Mouse (Mus musculus) adrenal gland, postnatal 36 days (tissue): ENCODE measurements at regions not wholly inside any gene's neighbourhood (a gene's known extent, or its start where the extent isn't known, plus 50 kb on each side); places are given as distances from the start of the nearest gene placed in this dataset.
A peak's percentile ranks its signal among the peaks of the same experiment; 100 is the strongest.

Experiments used
- DNase-seq, 2 experiments: peaks; one replicate each; pipeline ENCODE4 v3.0.0; 2021; ENCODE audit warnings: mixed read lengths in 1 of 2

- no peak for DNase-seq
These were observed 53.9 kb upstream of the Maml3 start for GRCm38 (mm10) chr3:52158788-52159260.

- DNase-seq = no peak
These were observed 56.8 kb upstream of the Maml3 start for GRCm38 (mm10) chr3:52161688-52162087.

- DNase-seq = no peak
These were observed 59.1 kb upstream of the Maml3 start for GRCm38 (mm10) chr3:52163990-52164389.

- DNase-seq = no peak
These were observed 62.5 kb upstream of the Maml3 start for GRCm38 (mm10) chr3:52167420-52167819.

- no peak for DNase-seq
These were observed 66.0 kb upstream of the Maml3 start for GRCm38 (mm10) chr3:52170847-52171246.

GRCm38 (mm10) chr3:52171303-52171702, 66.4 kb upstream of the Maml3 start:
- no peak for DNase-seq

GRCm38 (mm10) chr3:52173490-52173889, 68.6 kb upstream of the Maml3 start:
- no peak for DNase-seq

GRCm38 (mm10) chr3:52176108-52176507, 71.2 kb upstream of the Maml3 start:
- no peak for DNase-seq

GRCm38 (mm10) chr3:52178851-52179250, 74.0 kb upstream of the Maml3 start:
- DNase-seq = no peak

- peak; percentile 28 to 62 for DNase-seq
These were observed 74.8 kb upstream of the Maml3 start for GRCm38 (mm10) chr3:52179686-52180085.

GRCm38 (mm10) chr3:52180306-52180705, 75.4 kb upstream of the Maml3 start:
- DNase-seq = no peak

- DNase-seq = peak; percentile 85 to 89
These were observed 75.9 kb upstream of the Maml3 start for GRCm38 (mm10) chr3:52180785-52181184.

- DNase-seq = no peak
These were observed 76.6 kb upstream of the Maml3 start for GRCm38 (mm10) chr3:52181326-52182101.

GRCm38 (mm10) chr3:52184241-52184640, 79.4 kb upstream of the Maml3 start:
- no peak for DNase-seq

GRCm38 (mm10) chr3:52185351-52185750, 80.5 kb upstream of the Maml3 start:
- DNase-seq = no peak

GRCm38 (mm10) chr3:52187401-52187801, 80.7 kb upstream of the Foxo1 start:
- DNase-seq = no peak

GRCm38 (mm10) chr3:52188303-52188702, 79.8 kb upstream of the Foxo1 start:
- no peak for DNase-seq

- DNase-seq = no peak
These were observed 79.1 kb upstream of the Foxo1 start for GRCm38 (mm10) chr3:52189016-52189415.

- no peak for DNase-seq
These were observed 78.1 kb upstream of the Foxo1 start for GRCm38 (mm10) chr3:52190021-52190420.

- no peak for DNase-seq
These were observed 75.1 kb upstream of the Foxo1 start for GRCm38 (mm10) chr3:52193026-52193425.

GRCm38 (mm10) chr3:52194216-52194615, 73.9 kb upstream of the Foxo1 start:
- no peak for DNase-seq

GRCm38 (mm10) chr3:52195486-52195885, 72.7 kb upstream of the Foxo1 start:
- no peak for DNase-seq

GRCm38 (mm10) chr3:52196047-52196935, 71.8 kb upstream of the Foxo1 start:
- peak; percentile 85 to 89 for DNase-seq
